Mouse (Mus musculus) midbrain, embryonic 13.5 days (tissue): ENCODE data around the gene Gm3696. TPM values are rescaled to one million over a fixed set of nuclear protein-coding genes. Genes with fewer than 3 reads are reported as not detected.
A peak's percentile ranks its signal among the peaks of the same experiment; 100 is the strongest.
"Not testable (repeated sequence)": the region's sequence is repeated elsewhere in the genome, so short reads cannot be mapped to it uniquely, and the experiment has no call there.

ENCODE experiments used
- ATAC-seq: fragments of 200-750 bp; cut with Nextera tagmentation; 2 replicates; pipeline ENCODE4 v1.8.0; 2017; ENCODE audit warnings: mild to moderate bottlenecking, moderate TSS enrichment, moderate library complexity
- H3K27ac ChIP-seq: fragments of 300-500 bp; sonication (generic); 2 replicates; pipeline ENCODE4 v1.5.1; 2015; ENCODE audit warnings: inconsistent platforms, mild to moderate bottlenecking, moderate library complexity
- H3K27me3 ChIP-seq: fragments of 300-500 bp; sonication (generic); 2 replicates; pipeline ENCODE4 v1.6.1; 2015; ENCODE audit warnings: mild to moderate bottlenecking, inconsistent platforms
- H3K36me3 ChIP-seq: fragments of 300-500 bp; sonication (generic); 2 replicates; pipeline ENCODE4 v1.6.1; 2015; ENCODE audit warnings: mild to moderate bottlenecking, inconsistent platforms
- H3K4me1 ChIP-seq: fragments of 300-500 bp; sonication (generic); replicated peaks from 2 replicates; pipeline ENCODE4 v1.6.1; 2015; ENCODE audit warnings: inconsistent platforms
- H3K4me2 ChIP-seq: fragments of 300-500 bp; sonication (generic); replicated peaks from 2 replicates; pipeline ENCODE4 v1.6.1; 2015; ENCODE audit warnings: moderate library complexity, mild to moderate bottlenecking, inconsistent platforms
- H3K4me3 ChIP-seq: fragments of 300-500 bp; sonication (generic); replicated peaks from 2 replicates; pipeline ENCODE4 v1.5.1; 2015; ENCODE audit warnings: mild to moderate bottlenecking, inconsistent platforms
- H3K9ac ChIP-seq: fragments of 300-500 bp; sonication (generic); replicated peaks from 2 replicates; pipeline ENCODE4 v1.6.1; 2015; ENCODE audit warnings: mild to moderate bottlenecking, inconsistent platforms
- H3K9me3 ChIP-seq: fragments of 300-500 bp; sonication (generic); 2 replicates; pipeline ENCODE4 v1.6.1; 2016; ENCODE audit warnings: mild to moderate bottlenecking, inconsistent platforms
- WGBS: fragments of 180-500 bp; shearing (Covaris S2); methylation state at CpG from one replicate; pipeline ENCODE4 v1.1.7; 2015; 5-methylcytosine and 5-hydroxymethylcytosine counted together
- polyA plus RNA-seq: library from polyadenylated mRNA; unstranded; fragments of >200 nt; fragmentation: Nextera tagmentation; extraction: Ambion mirVana; gene quantifications from 2 replicates; pipeline ENCODE4 v1.2.1, GENCODE M21; 2015

Gm3696 gene
- 4.8 and 5.3 TPM in 2 replicates for polyA plus RNA-seq

DNA sequence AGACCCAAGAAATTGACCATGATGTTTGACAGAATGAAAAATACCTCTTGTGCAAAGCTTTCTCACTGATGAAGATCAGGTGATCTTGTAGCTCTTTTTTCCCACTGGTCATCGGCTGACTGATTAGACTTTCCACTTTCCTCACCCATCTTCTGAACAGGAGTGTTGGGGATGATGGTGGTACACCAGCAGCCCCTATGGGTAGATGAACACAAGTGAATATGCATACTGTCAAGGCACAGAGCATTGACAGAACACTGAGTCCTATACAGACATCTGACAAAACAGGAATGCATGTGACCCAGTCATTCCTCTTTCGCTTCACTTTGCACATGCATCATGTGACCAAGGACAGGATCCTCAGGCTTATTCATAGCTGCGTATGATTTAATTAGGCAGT, at the start of gene Gm3696:
Gm3696 (minus strand) TSS at position 101 of the 400 bp plus-strand sequence.
- WGBS, result 91% methylated on average over 1 of the region's 3 CpGs

DNA sequence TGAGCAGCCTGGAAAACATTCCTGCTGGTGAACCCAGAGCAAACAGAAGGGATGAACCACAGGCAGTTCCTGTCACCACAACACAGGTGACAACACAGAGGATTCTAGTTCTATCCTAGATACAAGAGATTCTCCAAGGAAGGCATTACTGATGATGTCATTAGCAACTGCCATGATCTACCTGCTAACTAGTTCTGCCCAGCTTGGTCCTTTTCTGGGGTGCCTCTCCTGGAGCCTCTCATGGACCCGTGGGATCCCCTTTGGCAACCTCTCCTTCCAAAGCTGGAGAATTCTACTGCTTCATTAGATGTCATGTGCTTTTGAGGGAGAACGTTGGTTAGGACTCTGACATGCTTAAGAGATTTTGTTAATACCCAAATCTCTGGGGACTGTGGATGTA, 24.9 kb upstream of the Gm3696 start, which contains the start of gene Gm6676:
Gm6676 (minus strand) TSS at position 101 of the 400 bp plus-strand sequence.
- H3K4me2 ChIP-seq, H3K4me1 ChIP-seq, ATAC-seq, H3K36me3 ChIP-seq, H3K27me3 ChIP-seq, H3K9ac ChIP-seq, H3K9me3 ChIP-seq, H3K4me3 ChIP-seq, H3K27ac ChIP-seq: not testable (repeated sequence)
- no CpG with 5 or more reads among the region's 2 CpGs for WGBS

More for the DNA sequence above, at the start of gene Gm3696:
- not testable (repeated sequence) for H3K4me2 ChIP-seq, H3K4me1 ChIP-seq, H3K36me3 ChIP-seq, H3K9ac ChIP-seq, H3K9me3 ChIP-seq, H3K27me3 ChIP-seq, H3K27ac ChIP-seq, H3K4me3 ChIP-seq, ATAC-seq

GRCm38 (mm10) chr14:7105124-7105802, 4.8 kb upstream of the Gm3696 start:
- H3K9ac ChIP-seq, result peak overlapping the region; percentile 77
- H3K4me1 ChIP-seq, H3K36me3 ChIP-seq, H3K9me3 ChIP-seq, H3K27me3 ChIP-seq: not testable (repeated sequence)
- H3K4me2 ChIP-seq, result peak overlapping the region; percentile 52
- ATAC-seq, result peak; percentile 88
- peak overlapping the region; percentile 48 for H3K4me3 ChIP-seq
- H3K27ac ChIP-seq, result peak overlapping the region; percentile 89
- WGBS, result 0% methylated on average over 13 of the region's 54 CpGs

- H3K27ac ChIP-seq, H3K4me2 ChIP-seq, ATAC-seq, H3K4me1 ChIP-seq, H3K4me3 ChIP-seq, H3K9me3 ChIP-seq, H3K27me3 ChIP-seq, H3K36me3 ChIP-seq, H3K9ac ChIP-seq: not testable (repeated sequence)
- no CpG with 5 or more reads among the region's 2 CpGs for WGBS
Observed at GRCm38 (mm10) chr14:7044870-7045269, 55.6 kb downstream of the Gm3696 start, which contains the start of gene Gm3685. Gene Gm3685, minus strand, starts transcription at chr14:7044970.

Other genes with a start within 250 kb of the Gm3696 start
- gene Gm3667, start 210.7 kb downstream of the Gm3696 start, polyA plus RNA-seq, result 5.1 and 5.7 TPM in 2 replicates
- gene Gm6356, start 126.8 kb downstream of the Gm3696 start, polyA plus RNA-seq, result not detected in 2 replicates
- gene Gm10406, start 73.2 kb downstream of the Gm3696 start, polyA plus RNA-seq, result 2.6 and 2.8 TPM in 2 replicates
- gene Gm3685, start 55.7 kb downstream of the Gm3696 start, polyA plus RNA-seq, result not detected in 2 replicates
- not detected in 2 replicates for gene Gm6676, start 24.8 kb upstream of the Gm3696 start, polyA plus RNA-seq
- gene Gm3512, start 73.9 kb upstream of the Gm3696 start, polyA plus RNA-seq, result 8.0 and 8.8 TPM in 2 replicates
- not detected in 2 replicates for gene Gm16434, start 93.9 kb upstream of the Gm3696 start, polyA plus RNA-seq
- not detected in 2 replicates for gene Gm3727, start 164.1 kb upstream of the Gm3696 start, polyA plus RNA-seq
- gene Gm3739, start 214.4 kb upstream of the Gm3696 start, polyA plus RNA-seq, result 4.2 and 5.2 TPM in 2 replicates
- gene Gm5797, start 231.8 kb upstream of the Gm3696 start, polyA plus RNA-seq, result not detected in 2 replicates